In the genomic region with DNA sequence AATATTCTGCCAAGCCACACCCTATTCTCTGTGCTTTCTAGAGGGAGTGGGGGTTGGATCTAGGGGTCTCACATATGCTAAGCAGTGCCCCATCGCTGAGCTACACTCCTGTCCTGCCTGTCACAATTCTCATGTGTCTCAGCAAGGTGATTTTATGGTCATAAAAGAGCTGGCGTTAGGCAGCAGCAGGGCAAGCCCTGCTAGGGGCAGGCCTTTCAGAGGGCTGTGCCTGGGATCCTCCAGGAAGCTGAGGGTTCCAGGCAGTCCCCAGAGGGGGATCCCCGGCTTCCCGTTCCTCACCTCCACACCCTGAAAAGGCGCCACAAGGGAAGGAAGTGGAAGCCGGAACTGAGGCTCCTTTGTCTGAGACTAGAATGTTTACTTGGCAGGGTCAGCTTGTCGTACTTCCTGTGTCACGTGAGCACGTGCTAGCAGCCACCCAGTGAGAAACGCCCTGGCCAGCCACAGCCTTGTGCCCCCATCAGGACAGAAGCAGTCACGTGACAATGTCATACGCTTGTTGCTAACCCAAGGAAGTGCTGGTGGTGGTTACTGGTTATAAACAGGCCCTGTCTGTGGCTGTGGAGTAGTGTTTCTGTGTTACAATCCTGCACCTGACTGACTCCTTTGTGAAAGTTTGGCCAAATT, we compare ENCODE assay signal across 8 mouse cellular contexts.
DNase-seq lines count a peak whose midpoint lies in the region; ATAC-seq and TF ChIP-seq lines count a peak whose summit lies in the region.

No protein-coding gene starts in this region.

- no peaks in the 10 kb centered on the region for H3K36me3 ChIP-seq in erythroblast, embryonic 14.5 days (ENCODE audit: control insufficient read depth)
- no peaks in the 10 kb centered on the region for H3K36me3 ChIP-seq in embryonic facial prominence, embryonic 14.5 days (ENCODE audit: control insufficient read depth, insufficient read depth, low read length)
- H3K36me3 ChIP-seq in heart, postnatal 0 days (replicated peaks; ENCODE audit: control insufficient read depth, insufficient read depth, low read length): no peaks in the 10 kb centered on the region
- no peaks in the 10 kb centered on the region for H3K36me3 ChIP-seq in megakaryocyte, embryonic 14.5 days (replicated peaks; ENCODE audit: low read length)

- 7% methylated on average over 9 of the region's 12 CpGs for WGBS in embryonic facial prominence, embryonic 14.5 days
- 18% methylated on average over 12 of the region's 12 CpGs for WGBS in heart, postnatal 0 days

- peaks cover 6% of the 10 kb centered on the region for H3K4me1 ChIP-seq in erythroblast, embryonic 14.5 days (ENCODE audit: control insufficient read depth)
- H3K4me1 ChIP-seq in embryonic facial prominence, embryonic 14.5 days (ENCODE audit: control insufficient read depth, insufficient read depth, low read length): 0 out of 2 replicates have a peak, but pooled peaks cover 6% of the 10 kb centered on the region
- peaks cover 6% of the 10 kb centered on the region; the same call in 1 of the 2 replicates for H3K4me1 ChIP-seq in heart, postnatal 0 days (ENCODE audit: control insufficient read depth, insufficient read depth)
- peaks cover 29% of the 10 kb centered on the region for H3K4me1 ChIP-seq in megakaryocyte, embryonic 14.5 days

- peaks cover 9% of the 10 kb centered on the region for H3K9me3 ChIP-seq in erythroblast, embryonic 14.5 days (ENCODE audit: control insufficient read depth, low read length)
- no peaks in the 10 kb centered on the region for H3K9me3 ChIP-seq in embryonic facial prominence, embryonic 14.5 days (ENCODE audit: control insufficient read depth, low read length)
- H3K9me3 ChIP-seq in heart, postnatal 0 days (replicated peaks; ENCODE audit: control insufficient read depth, low read length): no peaks in the 10 kb centered on the region
- peaks cover 24% of the 10 kb centered on the region for H3K9me3 ChIP-seq in megakaryocyte, embryonic 14.5 days

- TF ChIP-seq CTCF in heart, postnatal 0 days (IDR thresholded peaks at IDR 0.05; ENCODE audit: low read depth): 0 out of 2 replicates have a peak, but pooled peaks have one; percentile 13

- peak; percentile 90 for TF ChIP-seq EP300 in heart, postnatal 0 days (IDR thresholded peaks at IDR 0.05; ENCODE audit: low read depth)

- H3K4me2 ChIP-seq in embryonic facial prominence, embryonic 14.5 days (ENCODE audit: low read depth, low read length): peak overlapping the region; percentile 47
- peak overlapping the region; percentile 53 for H3K4me2 ChIP-seq in heart, postnatal 0 days (ENCODE audit: low read depth, low read length)

- no peak for ATAC-seq in erythroblast, adult 5-6 weeks (replicated peaks; ENCODE audit: low FRiP score, poor library complexity, severe bottlenecking)
- ATAC-seq in embryonic facial prominence, embryonic 14.5 days (ENCODE audit: low read depth): peak; percentile 87
- peak; percentile 96 for ATAC-seq in heart, postnatal 0 days (ENCODE audit: insufficient read depth, low read depth)

- H3K4me3 ChIP-seq in erythroblast, embryonic 14.5 days (replicated peaks): peak overlapping the region; percentile 13
- peak overlapping the region; percentile 20 for H3K4me3 ChIP-seq in embryonic facial prominence, embryonic 14.5 days (ENCODE audit: low read depth, low read length)
- peak overlapping the region; percentile 26 for H3K4me3 ChIP-seq in heart, postnatal 0 days (ENCODE audit: low read depth, low read length)
- H3K4me3 ChIP-seq in megakaryocyte, embryonic 14.5 days (replicated peaks): peak overlapping the region; percentile 86

- peaks cover 18% of the 10 kb centered on the region for H3K27me3 ChIP-seq in erythroblast, embryonic 14.5 days (ENCODE audit: control insufficient read depth)
- H3K27me3 ChIP-seq in embryonic facial prominence, embryonic 14.5 days (replicated peaks; ENCODE audit: control insufficient read depth, insufficient read depth, low read length): peaks cover 23% of the 10 kb centered on the region
- peaks cover 22% of the 10 kb centered on the region; the same call in 1 of the 2 replicates for H3K27me3 ChIP-seq in heart, postnatal 0 days (ENCODE audit: control insufficient read depth, insufficient read depth, low read length)
- peaks cover 5% of the 10 kb centered on the region for H3K27me3 ChIP-seq in megakaryocyte, embryonic 14.5 days (replicated peaks)

- peak; percentile 90 for DNase-seq in embryonic facial prominence, embryonic 14.5 days (ENCODE audit: low spot score)
- peak; percentile 90 for DNase-seq in heart, postnatal 0 days (ENCODE audit: low spot score)
- peak; percentile 71 to 90 for DNase-seq in kidney, postnatal 25 days
- peak; percentile 36 to 50 for DNase-seq in spleen, postnatal 14 days (ENCODE audit: low spot score in 2 of 2)
- no peak for DNase-seq in right cerebral cortex, postnatal 4 days

- peak overlapping the region; percentile 44 for H3K9ac ChIP-seq in embryonic facial prominence, embryonic 14.5 days (ENCODE audit: low read depth, low read length)
- H3K9ac ChIP-seq in heart, postnatal 0 days (replicated peaks; ENCODE audit: low read depth, low read length): no peak overlapping the region; the same call in 1 of the 2 replicates

- H3K27ac ChIP-seq in embryonic facial prominence, embryonic 14.5 days (replicated peaks; ENCODE audit: low read depth, low read length): no peak overlapping the region
- peak overlapping the region; percentile 69 for H3K27ac ChIP-seq in heart, postnatal 0 days (ENCODE audit: low read depth)

Comparison
In these comparisons a context has a peak if more than half of its experiments do, and no peak if none do; other contexts are left out.
1. H3K4me3 ChIP-seq: peak in every context shown above with its lines; median percentile 86 in megakaryocyte, embryonic 14.5 days; 26 in heart, postnatal 0 days; 20 in embryonic facial prominence, embryonic 14.5 days; 13 in erythroblast, embryonic 14.5 days.